Mouse (Mus musculus) frontal cortex, adult 2 months (tissue): ENCODE measurements around the gene Pfdn2. TPM values are rescaled to one million over a fixed set of nuclear protein-coding genes. Genes with fewer than 3 reads are reported as not detected.
A peak's percentile ranks its signal among the peaks of the same experiment; 100 is the strongest.

ENCODE experiments used
- DNase-seq, 2 experiments: peaks; one replicate each; pipeline ENCODE4 v3.0.0; 2022; ENCODE audit warnings: low spot score in 1 of 2; ENCODE audit errors: extremely low spot score in 1 of 2
- polyA plus RNA-seq: library from polyadenylated mRNA; depleted of rRNA; stranded (reverse); fragments of >200 nt; gene quantifications from 2 replicates; pipeline ENCODE4 v1.2.3, GENCODE M21; 2012

Gene Pfdn2
- polyA plus RNA-seq, 1 experiment = 151 TPM

DNA sequence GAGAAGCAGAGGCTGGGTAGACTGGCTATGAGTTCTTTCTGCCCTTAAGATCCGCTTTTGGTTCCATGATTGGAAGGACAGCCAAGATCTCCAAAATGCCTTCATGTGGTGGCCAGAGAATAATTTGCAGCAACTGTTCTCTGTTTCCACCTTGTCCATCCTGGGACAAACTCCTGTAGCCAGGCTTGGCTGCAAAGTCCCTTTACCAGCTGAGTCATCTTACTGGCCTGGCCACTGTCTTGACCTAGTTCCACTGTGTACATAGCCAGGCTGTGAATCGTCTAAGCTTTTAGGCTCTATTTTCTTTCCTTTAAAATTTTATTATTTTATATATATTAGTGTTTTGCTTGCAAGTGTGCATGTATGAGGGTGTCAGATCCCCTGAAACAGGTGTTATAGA, 3.7 kb downstream of the Pfdn2 start:
- DNase-seq = no peak

DNA sequence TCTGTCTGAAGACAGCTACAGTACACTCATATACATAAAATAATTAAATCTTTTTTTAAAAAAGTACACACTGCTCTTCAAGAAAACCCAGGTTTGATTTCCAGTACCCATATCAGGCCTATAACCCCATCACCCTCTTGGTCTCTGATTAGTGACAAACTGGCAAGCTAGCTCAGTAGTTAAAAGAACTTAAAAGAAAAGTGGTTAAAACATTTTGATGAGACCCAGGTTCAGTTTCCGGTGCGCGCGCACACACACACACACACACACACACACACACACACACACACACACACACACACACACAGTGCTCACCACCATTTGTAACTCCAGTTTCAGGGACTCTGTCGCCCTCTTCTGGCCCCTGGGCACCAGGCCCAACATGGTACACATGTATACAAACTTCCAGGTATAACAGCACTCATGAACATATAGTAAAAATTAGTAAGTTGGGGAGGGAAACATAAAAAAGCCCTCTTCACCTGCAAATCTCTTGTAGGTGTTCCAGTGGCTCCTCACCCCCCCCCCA, 10.4 kb downstream of the Pfdn2 start:
- no peak for DNase-seq

DNA sequence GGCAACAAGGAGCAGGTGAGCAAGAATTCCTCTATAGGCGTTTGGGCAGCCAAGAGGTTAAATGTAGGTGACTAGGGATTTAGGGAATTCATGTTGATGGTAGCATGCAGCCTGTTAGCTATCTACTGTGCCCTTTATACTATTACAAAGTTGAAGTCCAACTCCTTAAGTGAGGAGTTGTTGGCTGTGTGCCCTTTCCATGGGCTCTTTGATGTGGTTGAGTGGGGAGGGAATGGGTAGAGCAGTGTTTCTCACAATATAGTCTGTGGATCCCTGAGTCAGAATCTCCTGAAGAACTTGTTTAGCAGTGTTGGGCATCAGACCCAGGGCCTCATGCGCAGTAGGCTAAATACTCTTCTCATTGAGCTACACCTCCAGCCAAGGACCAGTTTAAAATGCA, 11.3 kb downstream of the Pfdn2 start:
- no peak for DNase-seq

DNA sequence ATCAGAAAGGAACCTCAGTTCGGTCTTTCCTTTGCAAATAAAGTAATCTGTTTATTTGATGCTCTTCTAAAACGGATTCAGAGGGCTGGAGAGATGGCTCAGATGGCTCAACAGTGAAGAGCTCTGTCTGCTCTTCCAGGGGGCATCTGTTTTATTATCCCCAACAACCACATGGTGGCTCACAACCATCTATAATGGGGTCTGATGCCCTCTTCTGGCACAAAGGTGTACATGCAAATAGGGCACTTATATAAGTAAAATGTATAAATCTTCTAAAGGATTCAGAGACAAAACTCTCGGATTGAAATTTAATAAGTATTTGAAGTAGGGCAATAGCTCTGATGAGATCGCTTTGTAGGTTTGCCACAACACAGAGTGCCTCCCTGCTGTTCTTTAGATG, 13.0 kb downstream of the Pfdn2 start:
- peak in 1 of 2 experiments; percentile 64 for DNase-seq

DNA sequence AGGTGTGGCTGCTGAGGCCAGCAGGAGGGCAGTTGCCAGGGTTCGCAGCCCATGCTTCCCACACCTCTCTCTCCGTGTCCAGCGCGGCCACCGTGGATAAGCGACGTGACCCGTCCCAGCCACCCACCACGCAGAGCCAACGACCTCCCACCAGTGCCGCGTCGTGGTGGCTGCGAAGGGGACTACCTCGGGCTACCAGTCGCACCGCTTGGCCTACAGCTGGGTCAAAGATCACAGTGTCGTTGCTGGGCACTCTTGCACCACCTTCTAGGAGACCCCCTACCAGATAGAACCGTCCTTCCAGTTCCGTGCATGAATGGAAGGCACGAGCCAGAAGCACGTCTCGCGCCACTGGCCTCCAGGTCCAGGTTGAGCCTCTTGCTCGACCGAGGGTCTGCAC, 14.8 kb downstream of the Pfdn2 start:
- peak in 1 of 2 experiments; percentile 43 for DNase-seq

GRCm38 (mm10) chr1:171360656-171361055, 15.2 kb downstream of the Pfdn2 start, which contains the start of gene Klhdc9:
Klhdc9 (minus strand) TSS chr1:171360798.
- DNase-seq = peak; percentile 94 to 95

- DNase-seq = peak in 1 of 2 experiments; percentile 88
Measured at GRCm38 (mm10) chr1:171361106-171362103, 15.9 kb downstream of the Pfdn2 start.

- no peak for DNase-seq
Measured at GRCm38 (mm10) chr1:171365934-171366333, 20.5 kb downstream of the Pfdn2 start.

- DNase-seq = no peak
Measured at GRCm38 (mm10) chr1:171369845-171370556, 24.5 kb downstream of the Pfdn2 start, which contains the start of gene Nectin4. Nectin4 (plus strand) TSS chr1:171370099.

- DNase-seq = no peak
Measured at GRCm38 (mm10) chr1:171372880-171373279, 27.4 kb downstream of the Pfdn2 start.

- no peak for DNase-seq
Measured at GRCm38 (mm10) chr1:171373946-171374345, 28.5 kb downstream of the Pfdn2 start.

DNA sequence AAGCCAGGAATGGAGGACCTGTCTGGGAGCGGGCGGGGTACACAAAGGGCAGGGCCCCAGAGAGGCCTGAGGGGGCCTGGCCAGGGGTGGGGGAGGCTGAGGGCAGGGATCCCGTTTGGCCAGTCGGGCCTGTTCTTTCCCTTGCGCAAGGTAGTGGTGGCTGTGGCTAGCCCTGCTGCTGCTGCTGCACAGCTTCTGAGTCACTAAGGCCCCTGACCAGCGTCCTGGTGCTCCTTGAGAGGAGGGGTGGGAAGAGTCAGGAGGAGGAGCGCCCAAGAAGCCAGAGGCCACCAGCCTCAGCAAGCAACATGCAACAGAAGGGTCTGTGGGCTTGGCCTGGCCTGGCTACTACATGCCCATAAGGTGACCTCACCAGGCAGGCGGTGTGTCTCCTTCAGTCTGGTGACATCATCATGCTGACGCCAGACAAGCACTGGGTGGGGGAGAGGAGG, 30.2 kb downstream of the Pfdn2 start:
- no peak for DNase-seq

GRCm38 (mm10) chr1:171378298-171378697, 32.8 kb downstream of the Pfdn2 start:
- DNase-seq = no peak

DNA sequence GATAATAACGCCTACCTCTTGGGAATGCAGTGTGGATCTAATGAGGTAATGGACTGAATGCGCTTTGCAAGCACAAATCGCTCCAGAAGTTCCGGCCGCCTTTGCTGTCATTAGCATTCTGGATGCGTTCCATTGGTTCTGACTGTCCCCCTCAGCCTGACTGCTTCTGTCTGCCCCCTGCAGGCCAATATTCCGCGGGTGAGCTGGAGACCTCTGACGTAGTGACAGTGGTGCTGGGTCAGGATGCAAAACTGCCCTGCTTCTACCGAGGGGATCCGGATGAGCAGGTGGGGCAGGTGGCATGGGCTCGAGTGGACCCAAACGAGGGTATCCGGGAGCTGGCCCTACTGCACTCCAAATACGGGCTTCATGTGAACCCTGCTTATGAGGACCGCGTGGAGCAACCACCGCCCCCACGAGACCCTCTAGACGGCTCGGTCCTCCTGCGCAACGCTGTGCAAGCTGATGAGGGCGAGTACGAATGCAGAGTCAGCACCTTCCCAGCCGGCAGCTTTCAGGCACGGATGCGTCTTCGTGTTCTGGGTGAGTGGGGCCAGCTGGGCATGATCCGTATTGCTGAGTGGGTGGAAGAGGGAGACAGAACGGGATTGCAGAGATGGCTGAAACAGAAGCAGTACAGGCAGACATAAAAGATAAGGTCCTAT, 34.6 kb downstream of the Pfdn2 start:
- peak in 1 of 2 experiments; percentile 84 for DNase-seq

DNA sequence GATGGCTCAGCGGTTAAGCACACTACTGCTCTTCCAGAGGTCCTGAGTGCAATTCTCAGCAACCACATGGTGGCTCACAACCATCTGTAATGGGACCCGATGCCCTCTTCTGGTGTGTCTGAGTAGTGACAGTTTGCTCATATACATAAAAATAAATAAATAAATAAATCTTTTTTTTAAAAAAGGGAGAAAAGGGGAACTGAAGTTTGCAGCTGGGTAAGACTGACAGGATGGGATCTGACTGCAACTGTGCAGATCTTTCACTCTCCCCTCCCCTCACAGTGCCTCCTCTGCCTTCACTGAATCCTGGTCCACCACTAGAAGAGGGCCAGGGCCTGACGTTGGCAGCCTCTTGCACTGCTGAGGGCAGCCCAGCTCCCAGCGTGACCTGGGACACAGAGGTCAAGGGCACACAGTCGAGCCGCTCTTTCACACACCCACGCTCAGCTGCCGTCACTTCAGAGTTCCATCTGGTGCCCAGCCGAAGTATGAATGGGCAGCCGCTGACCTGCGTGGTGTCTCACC, 36.7 kb downstream of the Pfdn2 start:
- no peak for DNase-seq

GRCm38 (mm10) chr1:171384361-171384760, 38.9 kb downstream of the Pfdn2 start:
- no peak for DNase-seq

GRCm38 (mm10) chr1:171385171-171385570, 39.7 kb downstream of the Pfdn2 start:
- no peak for DNase-seq

DNA sequence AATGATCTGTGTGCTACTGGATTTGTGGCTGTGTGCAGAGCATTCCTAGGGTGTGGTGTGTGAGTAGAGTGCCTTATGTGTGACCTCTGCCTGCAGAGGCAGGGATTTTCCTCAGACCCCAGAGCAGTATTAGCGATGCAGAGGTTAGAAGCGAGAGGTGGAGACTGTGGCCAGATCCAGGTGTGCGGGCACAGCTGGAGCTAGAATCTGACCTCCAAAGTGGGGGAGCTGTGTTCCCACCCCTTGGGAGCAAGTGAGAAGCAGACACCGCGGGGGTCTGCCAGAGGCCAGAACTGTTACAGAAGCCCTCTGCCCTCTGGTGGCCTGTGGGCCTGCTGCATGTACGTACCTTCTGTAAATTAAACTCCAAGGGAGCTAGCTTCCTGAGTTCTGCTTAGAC, 41.6 kb downstream of the Pfdn2 start:
- no peak for DNase-seq

- DNase-seq = no peak
Measured at GRCm38 (mm10) chr1:171388376-171389102, 43.1 kb downstream of the Pfdn2 start, which contains the start of gene Arhgap30. Arhgap30 (plus strand) TSS chr1:171388954.
